Mouse (Mus musculus) CH12.LX (cell line): ENCODE measurements around the gene Mrpl38.

Source experiments
- CHD2 ChIP-seq: IDR thresholded peaks from 2 replicates; pipeline ENCODE4 v1.6.1; 2011; ENCODE audit warnings: low read length, improper control_type of control experiment
- CTCF ChIP-seq, 2 experiments: IDR thresholded peaks in 1 of 2; conservative IDR thresholded peaks in 1 of 2; 2 replicates each; pipeline ENCODE4 v1.5.1; 2011 to 2012; ENCODE audit warnings: low read depth in 2 of 2, low read length in 2 of 2, improper control_type of control experiment in 1 of 2, inconsistent platforms in 1 of 2, mild to moderate bottlenecking in 1 of 2, moderate library complexity in 1 of 2
- E2F4 ChIP-seq: IDR thresholded peaks from 2 replicates; pipeline ENCODE4 v1.6.1; 2011; ENCODE audit warnings: low read depth, low read length, improper control_type of control experiment; ENCODE audit not compliant: insufficient replicate concordance
- MAFK ChIP-seq: IDR thresholded peaks from 2 replicates; pipeline ENCODE4 v1.6.1; 2011; ENCODE audit warnings: low read length, improper control_type of control experiment; ENCODE audit not compliant: insufficient replicate concordance
- MAX ChIP-seq: IDR thresholded peaks from 2 replicates; pipeline ENCODE4 v1.6.1; 2011; ENCODE audit warnings: low read length, improper control_type of control experiment
- MEF2A ChIP-seq: IDR thresholded peaks from 2 replicates; pipeline ENCODE4 v1.6.1; 2014; ENCODE audit warnings: low read depth, mild to moderate bottlenecking, inconsistent platforms, low read length, improper control_type of control experiment, borderline replicate concordance
- PAX5 ChIP-seq: IDR thresholded peaks from 2 replicates; pipeline ENCODE4 v1.6.1; 2012; ENCODE audit warnings: low read length, inconsistent platforms, mixed read lengths
- POLR2A ChIP-seq: IDR thresholded peaks from 2 replicates; pipeline ENCODE4 v1.6.1; 2011; ENCODE audit warnings: low read depth, mild to moderate bottlenecking, improper control_type of control experiment, low read length
- POLR2AphosphoS2 ChIP-seq: IDR thresholded peaks from 2 replicates; pipeline ENCODE4 v1.6.1; 2011; ENCODE audit warnings: low read depth, low read length, improper control_type of control experiment
- RCOR1 ChIP-seq: conservative IDR thresholded peaks from 2 replicates; pipeline ENCODE4 v1.6.1; 2012; ENCODE audit warnings: low read depth, mild to moderate bottlenecking, inconsistent platforms, low read length, improper control_type of control experiment
- SMC3 ChIP-seq: IDR thresholded peaks from 2 replicates; pipeline ENCODE4 v1.6.1; 2011; ENCODE audit warnings: low read depth, low read length, improper control_type of control experiment
- ZMIZ1 ChIP-seq: IDR thresholded peaks from 2 replicates; pipeline ENCODE4 v1.6.1; 2012; ENCODE audit warnings: low read depth, mild to moderate bottlenecking, inconsistent platforms, low read length, improper control_type of control experiment
- ZNF384 ChIP-seq: IDR thresholded peaks from 2 replicates; pipeline ENCODE4 v1.6.1; 2012; ENCODE audit warnings: low read depth, low read length, improper control_type of control experiment, inconsistent platforms

- no peak for TF ChIP-seq CTCF (conservative IDR thresholded peaks at IDR 0.05 in 1 of 2, IDR thresholded peaks at IDR 0.05 in 1 of 2; ENCODE audit: low read depth in 2 of 2, low read length in 2 of 2)
- TF ChIP-seq POLR2AphosphoS2 = no peak
- TF ChIP-seq CHD2 = no peak
- TF ChIP-seq MAX = no peak
- TF ChIP-seq MEF2A = no peak
- no peak for TF ChIP-seq PAX5
- no peak for TF ChIP-seq RCOR1
- no peak for TF ChIP-seq ZMIZ1
- no peak for TF ChIP-seq SMC3
- TF ChIP-seq ZNF384 = no peak
- TF ChIP-seq MAFK = no peak
- no peak for TF ChIP-seq POLR2A
- TF ChIP-seq E2F4 = no peak
Observed at GRCm38 (mm10) chr11:116148761-116149221, 10.1 kb upstream of the Mrpl38 start.
